Mouse (Mus musculus): ENCODE data around the gene Mtrex. TPM values are rescaled to one million over a fixed set of nuclear protein-coding genes. Genes with fewer than 3 reads are reported as not detected.

The Mtrex gene
- total RNA-seq (2021): 10 to 100 TPM; 23.0 to 24.5 TPM
- long read RNA-seq, experiment 1, transcript Mtrex-201 (27 exons, 3,689 nt): major isoform, 18 of 20 reads
- long read RNA-seq, experiment 1, partial matches to known transcripts: 1 of 20 reads
- long read RNA-seq, experiment 1, other reads (novel, unspliced or antisense): 1 of 20 reads
- long read RNA-seq, experiment 2, transcript Mtrex-201 (27 exons, 3,689 nt): major isoform, 27 of 29 reads
- long read RNA-seq, experiment 2, partial matches to known transcripts: 1 of 29 reads
- long read RNA-seq, experiment 2, other reads (novel, unspliced or antisense): 1 of 29 reads

DNA sequence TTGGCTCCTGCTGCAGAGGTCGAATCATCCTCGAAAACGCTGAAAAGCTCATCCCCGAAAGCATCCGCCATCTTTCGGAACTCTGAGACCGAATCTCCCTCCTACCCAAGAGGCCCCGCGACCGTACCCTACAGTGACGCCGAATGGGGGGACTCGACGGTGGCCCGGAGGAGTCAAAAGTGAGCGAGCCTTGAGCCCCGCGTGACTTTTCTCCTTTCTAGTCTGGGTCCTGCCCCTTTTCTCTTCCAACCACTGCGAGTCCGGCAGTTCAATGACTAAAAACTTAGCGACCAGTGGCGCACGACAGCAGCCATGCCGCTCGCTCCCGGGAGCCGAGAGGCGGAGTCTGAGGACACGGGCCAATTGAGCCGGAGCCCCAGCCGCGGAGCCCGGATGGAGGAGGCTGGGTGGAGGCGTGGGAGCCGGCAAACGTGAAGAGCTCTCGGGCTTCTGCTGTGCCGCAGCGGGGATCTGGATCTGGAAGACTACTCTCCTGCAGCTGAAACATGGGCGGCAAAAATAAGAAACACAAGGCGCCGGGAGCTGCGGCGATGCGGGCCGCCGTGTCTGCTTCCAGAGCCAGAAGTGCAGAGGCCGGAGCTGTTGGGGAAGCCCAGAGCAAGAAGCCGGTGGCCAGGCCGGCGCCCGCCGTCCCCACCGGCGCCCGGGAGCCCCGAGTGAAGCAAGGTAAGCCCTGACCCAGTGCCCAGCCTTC, at the start of gene Mtrex, which contains the start of gene Dhx29:
TSS of gene Mtrex (minus strand) at position 112 of the 715 bp plus-strand sequence.
TSS of gene Dhx29 (plus strand) at position 168 of the 715 bp plus-strand sequence.
- intact Hi-C loops (cut with DNase I; ENCODE audit: low total_unique reads): no loop called here
- DNase-seq: peak; percentile 99

DNA sequence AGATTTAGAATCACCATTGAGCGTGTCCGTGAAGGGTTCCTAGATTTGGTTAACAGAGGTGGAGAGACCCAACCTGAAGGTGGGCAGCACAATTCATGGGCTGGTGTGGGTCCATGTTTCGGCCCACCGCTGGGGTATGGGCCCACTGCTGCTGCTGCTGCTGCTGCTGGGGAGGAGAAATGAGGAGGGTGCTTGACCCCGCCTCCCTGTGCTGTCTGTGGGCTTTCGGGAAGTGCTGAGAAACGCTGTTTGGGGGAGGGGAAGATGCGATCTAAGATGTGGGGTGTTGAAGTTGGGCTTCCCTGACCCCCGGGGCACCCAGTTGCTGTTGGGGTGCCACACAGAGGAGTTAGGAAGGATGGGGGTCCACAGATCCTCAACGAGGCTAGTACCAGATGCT, 49.5 kb upstream of the Mtrex start:
- DNase-seq: no peak
- intact Hi-C loops (cut with DNase I; ENCODE audit: low total_unique reads): no loop called here

DNA sequence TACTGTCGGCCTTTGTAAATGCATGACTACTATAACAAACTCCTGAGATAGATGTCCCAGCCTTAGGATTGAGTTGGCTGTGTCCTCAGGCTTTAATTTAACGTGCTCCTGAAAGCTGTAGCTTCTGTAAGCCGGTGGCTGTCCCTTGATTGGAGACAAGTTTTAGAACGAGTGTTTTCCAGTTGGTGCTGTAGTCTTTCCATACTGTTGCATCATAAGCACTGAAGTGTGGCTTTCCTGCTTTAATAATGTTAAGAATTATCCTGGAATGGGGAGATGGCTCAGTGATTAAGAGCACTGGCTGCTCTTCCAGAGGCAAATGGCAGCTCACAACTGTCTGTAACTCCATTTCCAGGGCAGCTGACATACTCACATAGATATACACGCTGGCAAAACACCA, 40.1 kb upstream of the Mtrex start:
- no peak for DNase-seq

GRCm38 (mm10) chr13:112964421-112964820, 37.2 kb upstream of the Mtrex start:
- intact Hi-C loops (cut with DNase I; ENCODE audit: low total_unique reads): no loop called here
- no peak for DNase-seq

More for the DNA sequence above, 40.1 kb upstream of the Mtrex start:
- intact Hi-C loops (cut with DNase I; ENCODE audit: low total_unique reads): no loop called here

- no peak for DNase-seq
- intact Hi-C loops (cut with DNase I; ENCODE audit: low total_unique reads): no loop called here
These were observed 35.9 kb upstream of the Mtrex start for GRCm38 (mm10) chr13:112963081-112963480.

- intact Hi-C loops (cut with DNase I; ENCODE audit: low total_unique reads): no loop called here
- DNase-seq: no peak
These were observed 26.9 kb upstream of the Mtrex start for GRCm38 (mm10) chr13:112954067-112954466.

DNA sequence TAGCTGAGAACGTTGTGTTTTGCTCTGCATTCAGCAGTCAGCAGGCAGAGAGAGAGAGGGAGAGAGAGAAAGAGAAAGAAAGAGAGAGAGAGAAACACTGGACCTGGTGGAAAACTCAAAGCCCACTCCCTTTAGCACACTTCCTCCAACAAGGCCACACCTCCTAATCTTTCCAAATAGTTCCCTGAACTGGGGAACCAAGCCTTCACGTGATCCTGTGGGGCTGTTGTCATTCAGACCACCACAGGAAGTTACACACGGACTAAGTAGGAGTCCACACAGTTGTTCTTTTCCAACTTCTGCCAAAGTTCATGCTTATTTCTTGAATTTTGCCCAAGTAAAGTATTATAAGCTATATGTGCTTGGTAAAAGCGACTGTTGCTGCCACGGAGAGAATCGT, 18.7 kb upstream of the Mtrex start:
- no peak for DNase-seq
- intact Hi-C loops (cut with DNase I; ENCODE audit: low total_unique reads): no loop called here

DNA sequence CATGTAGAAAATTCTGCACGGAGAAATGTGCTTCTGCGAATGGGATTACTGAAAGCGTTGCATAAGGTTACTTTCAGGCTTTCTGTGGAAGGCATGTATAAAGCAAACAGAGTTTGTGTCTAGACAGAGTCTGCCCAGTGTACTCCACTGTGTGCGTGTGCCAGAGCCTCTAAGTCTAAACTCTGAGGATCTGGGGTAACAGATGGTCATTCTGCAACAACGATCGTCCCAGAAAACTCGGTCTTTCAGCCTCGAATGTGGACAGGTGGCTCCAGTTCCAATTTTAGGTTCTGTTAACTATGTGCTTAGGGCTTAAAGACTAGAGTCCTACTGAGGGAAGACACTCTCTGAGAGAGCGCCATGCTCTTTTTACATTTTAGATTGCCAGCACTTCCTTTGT, 18.1 kb upstream of the Mtrex start:
- intact Hi-C loops (cut with DNase I; ENCODE audit: low total_unique reads): no loop called here
- DNase-seq: no peak

- intact Hi-C loops (cut with DNase I; ENCODE audit: low total_unique reads): no loop called here
These were observed 14.7 kb upstream of the Mtrex start for GRCm38 (mm10) chr13:112941879-112942330.

GRCm38 (mm10) chr13:112938130-112938529, 10.9 kb upstream of the Mtrex start:
- intact Hi-C loops (cut with DNase I; ENCODE audit: low total_unique reads): no loop called here
- no peak for DNase-seq

More at GRCm38 (mm10) chr13:112941879-112942330, 14.7 kb upstream of the Mtrex start:
- DNase-seq: no peak

DNA sequence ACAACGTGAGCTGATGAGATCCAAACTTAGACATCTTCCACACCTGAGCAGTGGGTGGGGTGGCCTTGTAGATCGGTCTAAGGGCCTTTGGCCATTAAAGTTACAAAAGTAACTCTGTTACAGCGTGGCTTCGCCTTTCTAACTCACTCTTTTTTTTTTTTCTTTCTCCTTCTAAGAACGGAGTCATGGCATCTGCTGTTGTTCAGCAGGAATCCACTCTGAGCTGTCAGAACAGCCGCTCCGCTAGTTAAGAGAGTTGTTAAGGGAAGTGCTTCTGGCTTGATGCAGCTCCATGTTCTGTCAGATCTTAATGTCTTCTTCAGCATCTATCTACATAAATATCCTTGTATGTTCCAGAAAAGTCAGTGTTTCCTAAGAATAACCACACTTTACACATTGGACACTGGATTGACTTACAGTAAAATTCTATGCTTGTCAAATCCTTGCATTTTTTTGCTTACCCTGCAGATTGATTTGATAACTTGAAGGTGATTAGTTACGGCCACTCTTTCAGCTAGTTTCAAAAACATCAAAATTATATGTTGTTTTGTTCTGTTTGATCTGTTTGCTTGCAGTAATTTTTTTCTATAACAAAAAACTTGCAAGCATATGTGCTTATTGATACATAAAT, 955 bp upstream of the Mtrex start:
- intact Hi-C loops (cut with DNase I; ENCODE audit: low total_unique reads): no loop called here
- no peak for DNase-seq

GRCm38 (mm10) chr13:112926796-112927195, 402 bp downstream of the Mtrex start:
- intact Hi-C loops (cut with DNase I; ENCODE audit: low total_unique reads): no loop called here
- peak; percentile 17 for DNase-seq

DNA sequence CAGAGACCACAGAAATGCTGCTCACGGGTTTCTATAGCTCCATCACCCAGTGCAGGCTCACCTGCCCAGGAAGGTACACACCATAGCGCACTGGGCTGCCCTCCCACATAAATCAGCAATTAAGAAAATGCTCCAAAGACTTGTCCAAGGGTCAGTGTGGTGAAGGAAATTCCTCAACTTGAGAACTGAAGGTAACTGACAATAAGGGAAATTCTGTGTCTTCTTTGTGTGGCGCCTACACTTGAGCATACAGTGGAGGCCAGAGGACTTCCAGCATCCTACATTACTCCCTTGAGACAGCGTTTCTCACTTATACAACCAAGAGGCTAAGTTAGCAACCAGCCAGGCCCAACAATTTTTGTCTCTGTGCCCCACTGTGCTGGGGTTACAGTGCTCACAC, 1.2 kb downstream of the Mtrex start:
- DNase-seq: no peak
- intact Hi-C loops (cut with DNase I; ENCODE audit: low total_unique reads): no loop called here

- no peak for DNase-seq
- intact Hi-C loops (cut with DNase I; ENCODE audit: low total_unique reads): no loop called here
These were observed 1.9 kb downstream of the Mtrex start for GRCm38 (mm10) chr13:112925266-112925665.

GRCm38 (mm10) chr13:112920906-112921305, 6.3 kb downstream of the Mtrex start:
- intact Hi-C loops (cut with DNase I; ENCODE audit: low total_unique reads): no loop called here
- DNase-seq: no peak

- DNase-seq: no peak
- intact Hi-C loops (cut with DNase I; ENCODE audit: low total_unique reads): no loop called here
These were observed 7.9 kb downstream of the Mtrex start for GRCm38 (mm10) chr13:112919141-112919865.

DNA sequence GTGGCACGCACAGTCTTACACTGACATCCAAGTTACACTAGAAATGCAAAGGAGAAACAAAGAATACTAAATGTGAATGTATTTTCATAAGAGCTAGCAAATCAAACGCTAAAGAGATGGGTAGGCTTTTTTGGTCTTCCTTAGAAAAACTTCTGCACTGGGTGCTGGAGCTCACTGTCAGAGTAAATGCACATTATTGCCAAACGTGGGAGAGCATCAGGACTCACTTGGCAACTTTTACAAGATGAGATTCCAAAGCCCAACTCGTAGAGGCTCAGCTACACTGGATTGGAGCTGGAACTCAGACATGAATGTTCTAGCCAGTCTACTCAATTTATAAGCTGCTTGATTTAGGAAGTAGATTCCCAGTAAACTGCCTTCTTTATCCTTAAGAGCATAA, 16.8 kb downstream of the Mtrex start:
- no peak for DNase-seq
- intact Hi-C loops (cut with DNase I; ENCODE audit: low total_unique reads): no loop called here

DNA sequence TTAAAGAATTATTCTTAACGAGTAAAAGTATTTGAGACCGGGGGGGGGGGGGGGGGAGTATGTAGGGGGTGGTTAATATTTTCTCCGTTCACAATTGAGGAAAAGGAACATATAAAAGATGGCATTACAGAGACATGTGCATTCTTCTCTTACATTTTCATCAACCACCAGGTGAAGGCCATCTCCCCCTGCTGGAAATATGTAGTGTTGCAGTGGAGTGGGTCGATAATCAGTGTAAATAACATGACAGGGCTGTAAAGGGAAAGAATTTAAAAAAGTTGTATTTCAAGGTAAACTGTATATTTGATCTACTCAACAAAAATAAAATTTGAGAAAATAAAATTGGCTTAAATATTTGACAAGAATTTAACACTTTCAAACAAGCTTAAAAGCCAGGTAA, 17.5 kb downstream of the Mtrex start:
- DNase-seq: peak; percentile 7
- intact Hi-C loops (cut with DNase I; ENCODE audit: low total_unique reads): loop anchor here (5.0 kb wide), 2 partner anchors 42 to 232 kb away; no protein-coding TSS in a partner anchor

GRCm38 (mm10) chr13:112902176-112902575, 25.0 kb downstream of the Mtrex start:
- intact Hi-C loops (cut with DNase I; ENCODE audit: low total_unique reads): no loop called here
- DNase-seq: no peak

DNA sequence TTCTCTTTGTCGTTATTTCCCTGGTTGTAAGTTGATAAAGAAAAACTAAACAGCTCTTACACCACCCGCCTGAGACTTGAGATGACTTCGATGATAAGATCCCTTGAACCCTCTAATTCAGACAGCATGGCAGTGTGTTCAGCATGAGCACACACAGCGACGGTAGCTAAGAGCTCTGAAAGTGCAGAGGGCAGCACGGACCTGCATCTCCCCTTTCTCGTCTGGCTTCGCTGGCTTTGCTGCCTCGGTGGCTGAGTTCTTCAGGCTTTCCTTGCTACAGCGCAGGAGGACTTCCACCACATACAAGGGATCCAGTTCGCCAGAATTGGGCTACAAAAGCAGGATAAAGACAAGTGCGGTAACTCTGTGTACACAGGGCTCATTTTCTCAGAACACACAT, 40.0 kb downstream of the Mtrex start:
- intact Hi-C loops (cut with DNase I; ENCODE audit: low total_unique reads): no loop called here
- no peak for DNase-seq
